Mouse (Mus musculus): ENCODE measurements around the gene Qpctl. TPM values are rescaled to one million over a fixed set of nuclear protein-coding genes. Genes with fewer than 3 reads are reported as not detected.

Gene Qpctl
- polyA plus RNA-seq, 1 experiment = 11.9 TPM

DNA sequence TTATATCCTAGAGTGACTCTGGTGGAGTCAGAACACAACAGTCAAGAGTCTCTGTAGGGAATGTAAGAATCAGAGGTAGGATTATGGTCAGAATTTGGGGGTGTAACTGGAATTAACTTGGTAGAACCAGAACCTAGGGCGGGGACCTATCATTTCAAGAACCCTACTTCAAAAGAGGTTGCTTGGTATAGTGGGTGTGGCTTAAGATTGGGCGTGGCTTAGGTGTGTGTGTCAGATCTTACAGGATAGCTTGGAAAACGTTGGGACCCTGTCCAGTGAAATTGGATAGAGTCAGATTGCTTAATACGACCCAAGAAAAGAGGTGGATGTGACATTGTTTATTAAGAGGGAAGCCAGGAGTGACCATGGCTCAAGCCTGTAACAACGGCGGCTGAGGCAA, 30.8 kb upstream of the Qpctl start:
- no peaks in the 10 kb centered on the region for H3K36me3 ChIP-seq (ENCODE audit: control insufficient read depth, insufficient read depth, low read length)
- H3K27ac ChIP-seq (ENCODE audit: insufficient read depth, low read depth, low read length) = no peak overlapping the region
- H3K27me3 ChIP-seq (replicated peaks; ENCODE audit: control insufficient read depth, insufficient read depth, low read length) = no peaks in the 10 kb centered on the region; the same call in none of the 2 replicates
- no peak overlapping the region for H3K4me3 ChIP-seq (ENCODE audit: insufficient read depth, low read depth, low read length)
- WGBS = 43% methylated on average over 6 of the region's 6 CpGs
- peaks cover 13% of the 10 kb centered on the region for H3K4me1 ChIP-seq (ENCODE audit: control insufficient read depth, insufficient read depth, low read length)
- no peak for TF ChIP-seq CTCF (conservative IDR thresholded peaks at IDR 0.05; ENCODE audit: insufficient read depth, insufficient read length, low read depth, low read length)
- DNase-seq = no peak

- Histone ChIP-seq H3K4me3 (ENCODE audit: insufficient read depth, low read depth, low read length) (no peak overlapping the region), H3K4me1 (ENCODE audit: control insufficient read depth, insufficient read depth, low read length) (peaks cover 9% of the 10 kb centered on the region), H3K36me3 (ENCODE audit: control insufficient read depth, insufficient read depth, low read length) (no peaks in the 10 kb centered on the region), H3K27ac (ENCODE audit: insufficient read depth, low read depth, low read length) (no peak overlapping the region), H3K27me3 (replicated peaks; ENCODE audit: control insufficient read depth, insufficient read depth, low read length) (no peaks in the 10 kb centered on the region; the same call in none of the 2 replicates)
- 2% methylated on average over 31 of the region's 32 CpGs for WGBS
- TF ChIP-seq POLR2A (IDR thresholded peaks at IDR 0.05; ENCODE audit: low read depth, low read length) (no peak), CTCF (conservative IDR thresholded peaks at IDR 0.05; ENCODE audit: insufficient read depth, insufficient read length, low read depth, low read length) (peak; percentile 62)
- peak; percentile 68 for DNase-seq
Observed at GRCm38 (mm10) chr7:19179173-19179572, 30.1 kb upstream of the Qpctl start.

GRCm38 (mm10) chr7:19178443-19179092, 29.5 kb upstream of the Qpctl start:
- DNase-seq = peak; percentile 77
- Histone ChIP-seq H3K27me3 (replicated peaks; ENCODE audit: control insufficient read depth, insufficient read depth, low read length) (no peaks in the 10 kb centered on the region; the same call in none of the 2 replicates), H3K4me1 (ENCODE audit: control insufficient read depth, insufficient read depth, low read length) (peaks cover 9% of the 10 kb centered on the region), H3K27ac (ENCODE audit: insufficient read depth, low read depth, low read length) (no peak overlapping the region), H3K4me3 (ENCODE audit: insufficient read depth, low read depth, low read length) (no peak overlapping the region), H3K36me3 (ENCODE audit: control insufficient read depth, insufficient read depth, low read length) (no peaks in the 10 kb centered on the region)
- WGBS = 5% methylated on average over 27 of the region's 27 CpGs
- TF ChIP-seq CTCF (conservative IDR thresholded peaks at IDR 0.05; ENCODE audit: insufficient read depth, insufficient read length, low read depth, low read length) (peak; percentile 79), POLR2A (IDR thresholded peaks at IDR 0.05; ENCODE audit: low read depth, low read length) (no peak)

DNA sequence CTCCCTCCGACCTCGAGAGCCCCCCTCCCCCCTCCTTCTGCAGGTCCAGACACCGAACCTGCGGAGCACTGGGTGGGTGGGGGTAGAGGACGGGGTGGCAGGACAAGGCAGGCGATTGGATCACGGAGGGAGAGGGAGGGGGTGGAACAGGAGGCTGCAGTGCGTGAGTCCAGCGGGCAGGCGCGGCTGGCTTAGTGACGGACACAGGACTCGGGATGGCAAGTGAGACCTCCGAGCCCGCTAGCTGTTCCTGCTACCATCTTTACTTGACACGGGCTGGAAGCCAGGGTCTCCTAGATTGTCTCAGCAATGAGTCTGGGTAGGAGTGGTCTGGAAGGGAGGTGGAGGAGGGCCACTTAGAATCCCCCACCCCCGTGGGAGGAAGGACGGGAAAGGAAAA, 28.9 kb upstream of the Qpctl start:
- H3K36me3 ChIP-seq (ENCODE audit: control insufficient read depth, insufficient read depth, low read length) = no peaks in the 10 kb centered on the region
- H3K27me3 ChIP-seq (replicated peaks; ENCODE audit: control insufficient read depth, insufficient read depth, low read length) = no peaks in the 10 kb centered on the region; the same call in none of the 2 replicates
- H3K4me1 ChIP-seq (ENCODE audit: control insufficient read depth, insufficient read depth, low read length) = peaks cover 9% of the 10 kb centered on the region
- 13% methylated on average over 18 of the region's 18 CpGs for WGBS
- H3K4me3 ChIP-seq (ENCODE audit: insufficient read depth, low read depth, low read length) = no peak overlapping the region
- no peak for DNase-seq
- no peak overlapping the region for H3K27ac ChIP-seq (ENCODE audit: insufficient read depth, low read depth, low read length)
- TF ChIP-seq POLR2A (IDR thresholded peaks at IDR 0.05; ENCODE audit: low read depth, low read length) = no peak
- no peak for TF ChIP-seq CTCF (conservative IDR thresholded peaks at IDR 0.05; ENCODE audit: insufficient read depth, insufficient read length, low read depth, low read length)

- H3K36me3 ChIP-seq (ENCODE audit: control insufficient read depth, insufficient read depth, low read length) = no peaks in the 10 kb centered on the region
- H3K4me3 ChIP-seq (ENCODE audit: insufficient read depth, low read depth, low read length) = no peak overlapping the region
- no peaks in the 10 kb centered on the region; the same call in none of the 2 replicates for H3K27me3 ChIP-seq (replicated peaks; ENCODE audit: control insufficient read depth, insufficient read depth, low read length)
- H3K4me1 ChIP-seq (ENCODE audit: control insufficient read depth, insufficient read depth, low read length) = peaks cover 9% of the 10 kb centered on the region
- 83% methylated on average over 7 of the region's 7 CpGs for WGBS
- no peak overlapping the region for H3K27ac ChIP-seq (ENCODE audit: insufficient read depth, low read depth, low read length)
- DNase-seq = no peak
- TF ChIP-seq POLR2A (IDR thresholded peaks at IDR 0.05; ENCODE audit: low read depth, low read length) (no peak), CTCF (conservative IDR thresholded peaks at IDR 0.05; ENCODE audit: insufficient read depth, insufficient read length, low read depth, low read length) (no peak)
Observed at GRCm38 (mm10) chr7:19177216-19177615, 28.1 kb upstream of the Qpctl start.

DNA sequence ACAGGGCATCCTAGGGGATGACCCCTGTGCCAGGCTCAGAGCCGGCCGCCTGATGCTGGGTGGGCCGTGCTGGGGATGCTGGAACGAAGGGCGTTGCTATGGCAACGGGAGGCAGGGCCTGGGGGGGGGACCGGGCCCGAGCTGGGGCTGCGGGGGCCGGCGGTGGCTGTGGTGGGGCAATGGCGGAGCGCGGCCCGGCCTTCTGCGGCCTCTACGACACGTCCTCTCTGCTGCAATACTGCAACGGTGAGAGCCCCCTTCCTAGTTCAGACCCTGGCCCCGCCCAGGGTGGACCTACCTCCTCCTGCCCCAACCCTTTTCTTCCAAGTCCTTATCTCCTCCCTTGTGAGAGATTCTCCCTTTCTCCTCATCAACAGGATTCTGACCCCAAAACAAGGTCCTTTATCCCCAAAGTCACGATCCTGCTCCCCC, 27.4 kb upstream of the Qpctl start:
- H3K27me3 ChIP-seq (replicated peaks; ENCODE audit: control insufficient read depth, insufficient read depth, low read length) = no peaks in the 10 kb centered on the region; the same call in none of the 2 replicates
- DNase-seq = no peak
- H3K36me3 ChIP-seq (ENCODE audit: control insufficient read depth, insufficient read depth, low read length) = no peaks in the 10 kb centered on the region
- WGBS = 13% methylated on average over 20 of the region's 21 CpGs
- peaks cover 6% of the 10 kb centered on the region for H3K4me1 ChIP-seq (ENCODE audit: control insufficient read depth, insufficient read depth, low read length)
- TF ChIP-seq CTCF (conservative IDR thresholded peaks at IDR 0.05; ENCODE audit: insufficient read depth, insufficient read length, low read depth, low read length) (no peak), POLR2A (IDR thresholded peaks at IDR 0.05; ENCODE audit: low read depth, low read length) (no peak)
- H3K27ac ChIP-seq (ENCODE audit: insufficient read depth, low read depth, low read length) = no peak overlapping the region
- H3K4me3 ChIP-seq (ENCODE audit: insufficient read depth, low read depth, low read length) = no peak overlapping the region

DNA sequence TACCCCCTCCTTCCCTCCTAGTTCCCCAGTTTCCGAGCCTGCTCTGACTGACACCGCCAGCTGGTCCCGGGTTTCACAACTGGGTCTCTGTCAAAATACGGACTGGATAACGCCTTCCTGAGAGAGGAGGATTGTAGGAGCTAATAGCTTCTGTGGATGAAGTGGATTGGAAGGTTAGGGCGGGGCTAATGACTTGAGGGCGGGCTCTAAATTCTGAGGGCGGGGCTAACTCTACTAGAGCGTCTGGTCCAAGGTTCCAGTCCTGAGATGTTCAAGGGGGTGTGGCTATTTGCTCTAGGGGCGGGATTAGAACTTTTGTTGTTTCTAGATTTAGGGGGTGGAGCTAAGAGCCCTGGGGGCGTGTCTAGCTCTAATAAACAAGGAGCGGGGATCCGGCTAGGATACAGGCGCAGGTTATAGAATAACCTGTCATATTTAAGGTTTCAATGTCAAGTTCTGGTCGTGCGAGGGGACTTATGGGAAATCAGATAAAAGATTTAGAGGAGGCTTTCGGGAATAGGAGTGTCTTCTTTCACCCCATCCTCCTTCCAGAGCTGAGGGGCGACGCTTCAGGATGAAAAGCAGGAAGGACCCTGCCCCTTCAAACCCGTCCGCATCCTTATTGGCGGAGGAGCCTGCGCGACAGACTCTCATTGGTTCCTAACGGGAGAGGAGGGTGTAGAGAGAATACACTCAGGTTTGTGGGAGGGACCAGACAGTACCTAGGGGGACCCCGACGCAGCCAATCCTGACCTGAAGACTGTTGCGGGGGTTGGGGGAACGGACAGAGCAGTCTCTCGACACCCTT, 26.8 kb upstream of the Qpctl start, which contains the start of gene Eml2:
Gene Eml2, plus strand, starts transcription at position 714 of the 808 bp plus-strand sequence.
- Histone ChIP-seq H3K27ac (ENCODE audit: insufficient read depth, low read depth, low read length) (no peak within 1 kb of the TSS), H3K36me3 (ENCODE audit: control insufficient read depth, insufficient read depth, low read length) (no peaks in the 10 kb centered on the region), H3K27me3 (replicated peaks; ENCODE audit: control insufficient read depth, insufficient read depth, low read length) (no peaks in the 10 kb centered on the region; the same call in none of the 2 replicates), H3K4me1 (ENCODE audit: control insufficient read depth, insufficient read depth, low read length) (peaks cover 2% of the 10 kb centered on the region; the same call in 1 of the 2 replicates), H3K4me3 (ENCODE audit: insufficient read depth, low read depth, low read length) (no peak within 1 kb of the TSS)
- WGBS = 3% methylated on average over 30 of the region's 30 CpGs
- peak; percentile 46 for DNase-seq
- TF ChIP-seq POLR2A (IDR thresholded peaks at IDR 0.05; ENCODE audit: low read depth, low read length) (no peak), CTCF (conservative IDR thresholded peaks at IDR 0.05; ENCODE audit: insufficient read depth, insufficient read length, low read depth, low read length) (no peak)

All from kidney, adult 2 months (tissue).